Mouse (Mus musculus) midbrain, postnatal 0 days (tissue): ENCODE results near the gene Thumpd3. TPM values are rescaled to one million over a fixed set of nuclear protein-coding genes. Genes with fewer than 3 reads are reported as not detected.
A peak's percentile ranks its signal among the peaks of the same experiment; 100 is the strongest.

Source experiments
- ATAC-seq: fragments of 200-750 bp; cut with Nextera tagmentation; 2 replicates; pipeline ENCODE4 v1.8.0; 2017; ENCODE audit warnings: moderate number of reproducible peaks, mild to moderate bottlenecking, moderate TSS enrichment, moderate library complexity; ENCODE audit not compliant: low FRiP score
- DNase-seq: peaks from one replicate; pipeline ENCODE4 v3.0.0-alpha.2; 2015; ENCODE audit warnings: low spot score
- H3K27ac ChIP-seq: fragments of 300-500 bp; sonication (generic); 2 replicates; pipeline ENCODE4 v1.5.1; 2014; ENCODE audit warnings: low read depth, mild to moderate bottlenecking, low read length, mixed read lengths
- H3K27me3 ChIP-seq: fragments of 300-500 bp; sonication (generic); 2 replicates; pipeline ENCODE4 v1.6.1; 2014; ENCODE audit warnings: low read length, control low read depth, mixed read lengths; ENCODE audit not compliant: insufficient read depth
- H3K36me3 ChIP-seq: fragments of 300-500 bp; sonication (generic); 2 replicates; pipeline ENCODE4 v1.6.1; 2014; ENCODE audit warnings: low read length, control low read depth, mixed read lengths; ENCODE audit not compliant: insufficient read depth
- H3K4me1 ChIP-seq: fragments of 300-500 bp; sonication (generic); 2 replicates; pipeline ENCODE4 v1.6.1; 2014; ENCODE audit warnings: mild to moderate bottlenecking, control low read depth, antibody characterized with exemption, low read length, mixed read lengths; ENCODE audit not compliant: insufficient read depth
- H3K4me2 ChIP-seq: fragments of 300-500 bp; sonication (generic); 2 replicates; pipeline ENCODE4 v1.6.1; 2014; ENCODE audit warnings: low read depth, mild to moderate bottlenecking, low read length, mixed read lengths; ENCODE audit not compliant: poor library complexity, severe bottlenecking
- H3K4me3 ChIP-seq: fragments of 300-500 bp; sonication (generic); 2 replicates; pipeline ENCODE4 v1.5.1; 2014; ENCODE audit warnings: low read depth, mild to moderate bottlenecking, low read length, moderate library complexity
- H3K9ac ChIP-seq: fragments of 300-500 bp; sonication (generic); replicated peaks from 2 replicates; pipeline ENCODE4 v1.6.1; 2014; ENCODE audit warnings: mild to moderate bottlenecking, low read length, moderate library complexity, mixed read lengths; ENCODE audit not compliant: poor library complexity, severe bottlenecking
- H3K9me3 ChIP-seq: fragments of 300-500 bp; sonication (generic); 2 replicates; pipeline ENCODE4 v1.6.1; 2016; ENCODE audit warnings: low read length, control low read depth
- CTCF ChIP-seq: IDR thresholded peaks from 2 replicates; pipeline ENCODE4 v1.5.1; 2016; ENCODE audit warnings: antibody characterized with exemption, mild to moderate bottlenecking
- WGBS: fragments of 180-500 bp; shearing (Covaris S2); extraction: QIAGEN DNeasy Blood & Tissue Kit; methylation state at CpG from one replicate; pipeline ENCODE4 v1.1.7; 2014; 5-methylcytosine and 5-hydroxymethylcytosine counted together
- polyA plus RNA-seq: library from polyadenylated mRNA; unstranded; fragments of >200 nt; fragmentation: Nextera tagmentation; extraction: Ambion mirVana; gene quantifications from 2 replicates; pipeline ENCODE4 v1.2.1, GENCODE M21; 2015
- total RNA-seq: library from RNA; depleted of rRNA; stranded (reverse); fragments of >200 nt; gene quantifications from 2 replicates; pipeline ENCODE4 v1.2.3, GENCODE M21; 2014; rRNA removed

Gene Thumpd3
- total and polyA plus RNA-seq, 2 experiments from 2014 or later, result 33.7 to 40.5 TPM

DNA sequence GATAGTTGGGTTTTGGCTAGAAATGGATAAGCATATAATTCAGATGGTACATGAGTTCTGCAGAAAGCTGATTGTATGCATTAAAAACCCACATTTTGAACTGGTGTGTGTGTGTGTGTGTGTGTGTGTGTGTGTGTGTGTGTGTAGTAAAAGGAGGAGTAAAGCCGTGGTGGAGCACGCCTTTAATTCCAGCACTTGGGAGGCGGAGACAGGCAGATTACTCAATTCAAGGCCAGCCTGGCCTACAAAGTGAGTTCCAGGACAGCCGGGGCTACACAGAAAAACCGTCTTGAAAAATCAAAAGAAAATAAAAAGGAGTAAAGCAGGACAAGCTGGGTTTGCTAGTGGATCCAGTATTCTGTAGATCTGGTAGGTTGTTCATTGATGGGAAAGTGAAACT, 51.6 kb downstream of the Thumpd3 start:
- H3K36me3 ChIP-seq, result no peaks in the 10 kb centered on the region
- H3K4me1 ChIP-seq, result no peaks in the 10 kb centered on the region
- H3K27me3 ChIP-seq, result no peaks in the 10 kb centered on the region
- H3K9me3 ChIP-seq, result no peaks in the 10 kb centered on the region
- 82% methylated on average over 5 of the region's 5 CpGs for WGBS
- no peak overlapping the region for H3K9ac ChIP-seq
- no peak overlapping the region for H3K4me2 ChIP-seq
- H3K4me3 ChIP-seq, result no peak overlapping the region
- ATAC-seq, result no peak
- no peak for DNase-seq
- TF ChIP-seq CTCF, result no peak
- H3K27ac ChIP-seq, result no peak overlapping the region

DNA sequence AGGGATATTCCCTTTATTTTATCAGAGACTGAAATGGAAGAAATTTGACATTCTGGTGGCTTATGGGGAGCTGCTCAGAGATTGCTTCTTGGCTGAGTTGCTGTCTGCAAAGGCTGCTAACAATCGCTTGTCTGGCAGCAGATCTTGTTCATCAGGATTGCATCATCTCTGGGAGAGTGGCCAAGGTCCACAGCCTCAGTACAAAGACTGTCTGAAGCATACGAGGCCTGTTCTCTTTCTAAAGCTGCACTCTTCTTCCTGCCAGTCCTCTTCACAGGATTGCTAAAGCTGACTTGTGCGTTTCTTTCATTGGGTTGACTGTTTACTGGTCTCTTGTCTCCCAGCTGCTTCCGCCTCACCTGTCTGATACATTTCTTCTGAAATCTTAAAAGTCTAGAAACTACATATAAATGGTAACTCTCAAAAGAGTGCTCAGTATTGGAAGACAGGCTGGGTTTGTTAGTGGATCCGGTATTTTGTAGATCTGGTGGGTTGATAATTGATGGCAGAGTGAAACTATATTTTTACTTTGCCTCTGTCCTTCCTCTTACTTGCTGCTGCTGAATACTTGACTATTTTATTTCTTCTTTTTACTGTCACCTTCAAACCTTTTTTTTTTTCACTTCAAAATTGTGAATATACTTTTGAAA, 53.7 kb downstream of the Thumpd3 start:
- H3K9ac ChIP-seq, result no peak overlapping the region; the same call in 1 of the 2 replicates
- peak; percentile 62 for ATAC-seq
- no peaks in the 10 kb centered on the region for H3K9me3 ChIP-seq
- 30% methylated on average over 5 of the region's 5 CpGs for WGBS
- peak; percentile 94 for DNase-seq
- no peak for TF ChIP-seq CTCF
- peak overlapping the region; percentile 62; the same call in 1 of the 2 replicates for H3K27ac ChIP-seq
- no peaks in the 10 kb centered on the region for H3K36me3 ChIP-seq
- H3K4me1 ChIP-seq, result no peaks in the 10 kb centered on the region
- no peaks in the 10 kb centered on the region for H3K27me3 ChIP-seq
- no peak overlapping the region for H3K4me2 ChIP-seq
- H3K4me3 ChIP-seq, result no peak overlapping the region

DNA sequence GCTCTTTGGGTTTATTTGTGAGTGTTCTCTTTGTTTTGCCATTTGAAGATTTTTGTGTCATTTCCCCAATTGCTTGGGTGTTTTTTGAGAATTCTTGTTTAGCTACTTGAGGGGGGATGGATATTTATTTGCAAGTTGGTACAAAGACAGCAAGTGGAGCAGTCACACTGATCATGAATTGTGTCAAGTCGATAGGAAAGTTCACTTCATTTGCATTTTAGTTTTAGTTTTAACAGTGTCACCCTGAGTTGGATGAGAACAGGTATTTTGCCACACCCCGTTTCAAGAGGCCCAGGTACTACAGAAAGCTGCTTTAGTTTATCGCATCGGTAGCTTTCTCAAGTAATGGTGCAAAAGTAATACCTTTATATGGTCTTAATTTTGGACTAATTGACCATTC, 56.5 kb downstream of the Thumpd3 start:
- DNase-seq (no peak), ATAC-seq (no peak)
- Histone ChIP-seq H3K9me3 (no peaks in the 10 kb centered on the region), H3K27me3 (no peaks in the 10 kb centered on the region), H3K4me1 (no peaks in the 10 kb centered on the region), H3K4me2 (no peak overlapping the region), H3K9ac (no peak overlapping the region), H3K27ac (no peak overlapping the region), H3K4me3 (no peak overlapping the region), H3K36me3 (no peaks in the 10 kb centered on the region)
- no peak for TF ChIP-seq CTCF
- 84% methylated on average over 4 of the region's 4 CpGs for WGBS

DNA sequence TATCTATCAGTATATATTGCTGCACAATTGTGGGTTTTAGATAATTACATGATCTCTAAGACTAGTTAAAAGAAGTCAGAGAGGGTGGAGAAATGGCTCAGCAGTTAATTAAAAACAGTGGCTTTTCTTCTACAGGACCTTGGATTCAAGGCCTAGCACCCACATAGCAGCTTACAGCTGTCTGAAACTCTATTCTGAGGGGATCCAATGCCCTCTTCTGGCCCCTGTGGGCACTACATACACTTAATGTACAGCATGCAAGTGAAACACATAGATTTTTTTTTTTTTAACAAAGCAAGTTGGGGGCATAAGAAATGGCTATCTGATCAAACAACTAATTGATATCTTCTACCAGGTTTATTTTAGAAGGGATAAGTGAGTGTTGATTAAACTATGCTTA, 57.7 kb downstream of the Thumpd3 start:
- H3K27me3 ChIP-seq, result no peaks in the 10 kb centered on the region
- no peak overlapping the region for H3K4me3 ChIP-seq
- ATAC-seq (no peak), DNase-seq (peak; percentile 33)
- H3K27ac ChIP-seq, result no peak overlapping the region
- H3K9me3 ChIP-seq, result no peaks in the 10 kb centered on the region
- TF ChIP-seq CTCF, result peak; percentile 60
- H3K36me3 ChIP-seq, result no peaks in the 10 kb centered on the region
- H3K4me2 ChIP-seq, result no peak overlapping the region
- no peak overlapping the region for H3K9ac ChIP-seq
- no peaks in the 10 kb centered on the region for H3K4me1 ChIP-seq

DNA sequence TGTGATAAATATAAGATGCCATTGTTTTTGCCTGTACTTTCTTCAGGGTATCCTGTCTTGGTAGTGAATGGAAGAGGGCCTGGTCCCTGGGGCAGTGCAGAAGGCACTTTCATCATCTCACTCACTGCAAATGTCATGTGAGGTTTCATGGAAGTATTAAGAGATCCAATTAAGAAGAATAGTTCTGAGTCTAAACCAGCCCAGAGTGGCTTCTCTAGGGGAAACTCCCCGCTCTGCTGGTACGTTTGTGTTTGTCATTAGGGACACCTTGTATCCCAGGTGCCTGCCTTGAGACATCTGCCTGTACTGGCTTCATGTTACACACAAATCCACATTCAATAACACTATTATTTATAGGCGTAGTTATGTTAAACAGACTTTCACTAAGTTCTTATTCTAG, 63.4 kb downstream of the Thumpd3 start:
- Histone ChIP-seq H3K27me3 (no peaks in the 10 kb centered on the region), H3K4me3 (no peak overlapping the region), H3K4me1 (no peaks in the 10 kb centered on the region), H3K9me3 (no peaks in the 10 kb centered on the region), H3K9ac (no peak overlapping the region), H3K27ac (no peak overlapping the region), H3K4me2 (no peak overlapping the region), H3K36me3 (peaks cover 28% of the 10 kb centered on the region; the same call in 1 of the 2 replicates)
- TF ChIP-seq CTCF, result no peak
- no peak for ATAC-seq
- WGBS, result 75% methylated on average over 3 of the region's 3 CpGs
- DNase-seq, result no peak

DNA sequence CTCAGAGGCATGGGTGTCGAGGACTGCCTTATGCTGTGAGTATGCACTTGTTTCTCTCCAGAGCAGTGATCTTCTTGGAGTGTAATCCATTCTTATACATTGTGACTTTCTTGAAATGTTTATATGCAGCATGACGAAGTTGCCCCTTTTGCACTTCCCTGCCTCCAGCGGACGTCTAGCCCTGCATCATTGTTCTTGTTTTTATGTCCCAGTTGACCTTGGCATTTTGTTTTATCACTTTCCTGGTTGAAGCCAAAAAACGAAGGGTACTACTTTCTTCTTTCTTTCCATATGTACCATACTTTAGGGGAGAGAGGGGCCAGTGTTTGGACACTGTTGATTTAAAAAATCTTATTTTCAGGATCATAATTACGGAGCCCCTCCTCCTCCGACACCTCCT, 63.9 kb downstream of the Thumpd3 start:
- no peak for TF ChIP-seq CTCF
- no peaks in the 10 kb centered on the region for H3K27me3 ChIP-seq

More for the DNA sequence above, 63.9 kb downstream of the Thumpd3 start:
- WGBS, result 92% methylated on average over 7 of the region's 7 CpGs
- ATAC-seq, result no peak
- H3K36me3 ChIP-seq, result peaks cover 32% of the 10 kb centered on the region; the same call in 1 of the 2 replicates
- no peak overlapping the region for H3K9ac ChIP-seq
- no peaks in the 10 kb centered on the region for H3K4me1 ChIP-seq
- no peak for DNase-seq
- no peak overlapping the region for H3K4me3 ChIP-seq
- no peak overlapping the region for H3K4me2 ChIP-seq
- no peak overlapping the region for H3K27ac ChIP-seq
- H3K9me3 ChIP-seq, result no peaks in the 10 kb centered on the region

Other genes starting within 250 kb of the Thumpd3 start
- gene Srgap3, start 99.0 kb upstream of the Thumpd3 start, total RNA-seq, result 58.6 and 77.6 TPM in 2 replicates
- 20.9 and 29.8 TPM in 2 replicates for gene Srgap3, start 99.0 kb upstream of the Thumpd3 start, polyA plus RNA-seq
- gene Setd5, start 31.1 kb downstream of the Thumpd3 start, total RNA-seq, result 99.1 and 103 TPM in 2 replicates
- gene Setd5, start 31.1 kb downstream of the Thumpd3 start, polyA plus RNA-seq, result 42.1 and 50.6 TPM in 2 replicates
- gene Lhfpl4, start 149.2 kb downstream of the Thumpd3 start, total RNA-seq, result 81.3 and 92.6 TPM in 2 replicates
- gene Lhfpl4, start 149.2 kb downstream of the Thumpd3 start, polyA plus RNA-seq, result 56.6 and 66.1 TPM in 2 replicates
- gene Mtmr14, start 191.6 kb downstream of the Thumpd3 start, total RNA-seq, result 39.0 and 42.5 TPM in 2 replicates
- 29.4 and 30.5 TPM in 2 replicates for gene Mtmr14, start 191.6 kb downstream of the Thumpd3 start, polyA plus RNA-seq
- 10.3 and 23.4 TPM in 2 replicates for gene Cpne9, start 236.1 kb downstream of the Thumpd3 start, total RNA-seq
- gene Cpne9, start 236.1 kb downstream of the Thumpd3 start, polyA plus RNA-seq, result 7.9 and 9.1 TPM in 2 replicates